Mouse (Mus musculus) brain, embryonic 14.5 days (tissue): ENCODE measurements around the gene Itga5. TPM values are rescaled to one million over a fixed set of nuclear protein-coding genes. Genes with fewer than 3 reads are reported as not detected.
A peak's percentile ranks its signal among the peaks of the same experiment; 100 is the strongest.

Experiments used
- DNase-seq: peaks from one replicate; pipeline ENCODE4 v3.0.0-alpha.2; 2011; ENCODE audit warnings: low read depth
- CTCF ChIP-seq: fragments of 200-500 bp; IDR thresholded peaks from 2 replicates; pipeline ENCODE4 v1.5.1; 2012; ENCODE audit warnings: inconsistent platforms, mild to moderate bottlenecking, moderate library complexity, borderline replicate concordance; ENCODE audit not compliant: insufficient read depth, insufficient read length; ENCODE audit errors: extremely low read depth
- POLR2A ChIP-seq: fragments of 200-500 bp; IDR thresholded peaks from 2 replicates; pipeline ENCODE4 v1.6.1; 2012; ENCODE audit warnings: mild to moderate bottlenecking, inconsistent platforms, borderline replicate concordance; ENCODE audit not compliant: poor library complexity, insufficient read depth, insufficient read length, severe bottlenecking; ENCODE audit errors: extremely low read depth
- polyA plus RNA-seq: library from polyadenylated mRNA; depleted of rRNA; stranded (reverse); fragments of >200 nt; gene quantifications from 2 replicates; pipeline ENCODE4 v1.2.3, GENCODE M21; 2012

Gene Itga5
- polyA plus RNA-seq, 1 experiment, result 11.1 TPM

DNA sequence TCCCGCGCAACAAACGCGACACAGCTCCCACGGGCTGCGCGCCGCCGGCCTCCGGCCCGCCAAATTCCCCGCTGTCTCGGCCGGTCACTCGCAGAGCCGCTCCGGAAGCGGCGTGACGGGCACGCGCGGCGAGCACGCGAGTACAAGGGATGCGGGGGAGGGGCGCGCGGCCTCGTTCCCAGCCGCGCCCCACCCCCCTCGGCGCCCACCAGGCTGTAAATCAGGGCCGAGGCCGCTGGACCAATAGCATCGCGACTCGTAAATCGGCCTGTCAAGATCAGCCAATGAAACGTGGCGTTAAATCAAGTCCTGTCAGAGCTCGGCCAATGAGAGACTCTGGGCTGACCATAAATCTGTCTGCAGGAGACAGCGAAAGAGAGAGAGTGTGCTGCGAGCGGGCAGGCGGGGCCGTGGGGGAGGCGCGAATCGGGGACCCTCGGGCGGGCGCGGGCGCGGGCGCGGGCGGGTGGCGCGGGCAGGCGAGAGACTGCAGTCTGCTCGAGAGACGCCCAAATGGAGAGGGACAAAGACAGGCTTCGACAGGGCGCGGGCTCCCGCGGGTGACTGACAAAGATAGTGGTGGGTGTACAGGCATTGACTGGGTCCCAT is 61.4 kb downstream of the Itga5 start:
- peak; percentile 100 for DNase-seq
- TF ChIP-seq CTCF (no peak), POLR2A (peak; percentile 98)

- peak; percentile 61 for DNase-seq
- no peak for TF ChIP-seq CTCF
- no peak for TF ChIP-seq POLR2A
These were observed 62.0 kb downstream of the Itga5 start for GRCm38 (mm10) chr15:103304616-103304969.

DNA sequence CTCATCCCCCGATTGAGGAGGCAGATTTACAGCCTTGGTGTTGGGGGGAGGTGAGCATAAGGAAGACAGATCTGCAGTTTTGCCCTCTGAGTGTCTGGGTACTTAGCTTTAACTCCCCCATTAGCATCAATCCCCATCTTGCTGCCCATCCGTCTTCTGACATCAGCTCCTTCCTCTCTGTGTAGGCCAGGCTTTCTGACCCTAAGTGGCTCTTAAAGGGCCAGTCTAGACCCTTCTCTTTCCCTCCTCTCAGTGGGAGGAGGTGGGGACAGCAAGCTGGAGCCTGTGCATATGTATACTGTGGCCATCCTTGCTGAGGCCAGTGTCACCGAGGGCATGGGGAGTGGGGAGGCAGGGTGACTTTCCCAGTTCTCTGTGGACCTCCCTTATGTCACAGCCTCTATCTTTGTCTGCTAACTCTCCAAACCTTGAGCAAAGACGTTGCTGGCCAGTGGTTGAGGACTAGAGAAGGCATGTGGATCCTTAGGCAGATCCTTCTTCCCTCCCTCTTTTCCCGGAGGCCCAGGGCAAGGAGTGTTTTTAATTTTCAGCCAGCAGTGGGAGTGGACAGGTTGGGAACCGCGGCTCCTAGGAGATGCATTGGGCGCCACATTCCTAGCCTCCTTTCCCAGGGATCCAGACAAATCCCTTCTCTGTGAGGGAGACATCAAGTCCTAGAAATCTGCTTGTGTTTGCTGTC is 62.5 kb downstream of the Itga5 start:
- TF ChIP-seq CTCF (no peak), POLR2A (no peak)

GRCm38 (mm10) chr15:103302341-103303021 is 64.1 kb downstream of the Itga5 start:
- DNase-seq, result peak; percentile 22
- TF ChIP-seq POLR2A (no peak), CTCF (no peak)

More for the DNA sequence above, 62.5 kb downstream of the Itga5 start:
- DNase-seq, result no peak

DNA sequence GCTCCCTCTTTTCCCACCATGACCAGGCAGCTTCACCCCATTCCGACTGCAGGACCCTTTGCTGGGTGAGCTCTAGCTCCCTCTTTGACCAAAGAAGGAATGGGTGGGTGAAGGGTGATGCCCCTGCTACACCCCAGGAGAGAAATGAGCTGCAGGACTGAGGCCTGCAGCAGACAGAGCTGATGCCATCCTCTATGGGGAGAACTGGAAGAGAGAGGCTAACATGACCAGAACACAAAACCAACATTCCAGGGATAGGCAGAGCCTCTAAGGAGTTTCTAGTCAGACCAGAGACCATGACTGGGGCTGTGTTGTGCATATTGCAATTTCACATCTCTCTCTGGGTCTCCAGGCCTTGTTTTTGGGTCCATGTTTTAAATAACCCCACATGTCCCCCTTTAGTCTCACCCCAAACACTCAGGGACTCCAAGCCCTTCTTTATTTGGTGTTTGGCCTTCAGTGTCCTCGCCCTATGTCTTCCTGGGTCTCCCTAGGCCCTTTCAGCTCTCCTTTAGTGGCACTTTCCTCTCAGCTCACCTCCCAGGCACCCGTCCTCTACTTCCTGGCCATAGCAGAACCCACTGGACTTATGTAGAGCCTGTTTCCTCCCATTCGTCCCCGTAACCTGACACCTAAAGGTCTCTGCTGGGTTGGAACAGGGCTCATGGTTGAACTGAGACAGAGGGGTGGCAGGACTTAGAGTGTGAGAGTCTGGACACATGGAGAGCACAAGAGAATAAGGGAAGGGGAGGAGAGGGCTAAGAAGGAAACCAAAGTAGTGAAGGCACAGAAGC is 64.8 kb downstream of the Itga5 start:
- peak; percentile 25 for DNase-seq
- TF ChIP-seq CTCF (no peak), POLR2A (no peak)

DNA sequence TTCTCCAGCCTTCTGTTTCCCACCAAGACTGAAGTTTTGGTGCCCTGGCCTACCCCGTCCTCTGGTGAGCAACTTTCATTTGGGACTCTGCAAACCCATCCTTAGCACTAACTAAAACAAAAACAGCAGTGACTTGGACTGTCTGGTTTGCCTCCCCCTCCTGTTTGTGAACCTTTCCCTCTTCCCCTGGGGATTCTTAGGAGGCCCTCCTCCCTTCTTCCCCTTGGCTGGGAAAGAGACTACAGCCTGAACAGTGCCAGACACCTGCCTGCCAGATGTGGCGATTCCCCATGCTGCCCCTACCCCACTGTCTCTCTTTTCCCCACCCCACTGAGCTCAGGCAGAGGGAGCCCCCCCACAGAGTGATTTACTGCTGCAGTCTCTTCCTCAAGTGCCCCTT is 65.5 kb downstream of the Itga5 start:
- peak; percentile 60 for DNase-seq
- TF ChIP-seq POLR2A, result no peak
- no peak for TF ChIP-seq CTCF

- TF ChIP-seq POLR2A (no peak), CTCF (no peak)
- no peak for DNase-seq
These were observed 66.0 kb downstream of the Itga5 start for GRCm38 (mm10) chr15:103300560-103300959.

GRCm38 (mm10) chr15:103300067-103300471 is 66.5 kb downstream of the Itga5 start:
- DNase-seq, result peak; percentile 98
- TF ChIP-seq POLR2A (peak; percentile 10; the same call in 1 of the 2 replicates), CTCF (no peak)

DNA sequence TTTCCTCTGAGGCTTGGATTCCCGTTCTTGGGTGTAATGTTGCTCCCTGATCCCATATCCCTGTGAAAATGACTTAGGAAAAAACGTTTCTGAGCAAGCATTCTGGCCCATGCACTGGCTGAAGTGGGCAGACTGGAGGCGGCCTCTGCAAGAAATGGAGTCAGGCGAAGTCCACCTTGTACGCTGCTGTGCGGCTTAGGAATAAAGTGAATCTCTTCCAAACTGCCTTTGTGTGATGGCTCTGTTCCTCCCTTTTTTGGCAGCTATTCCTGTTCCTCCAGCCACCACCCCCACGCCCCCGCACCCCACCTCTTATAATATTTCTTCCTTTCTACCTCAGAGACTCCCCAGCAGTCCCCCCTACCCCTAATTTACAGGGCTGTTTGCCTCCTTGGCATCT is 66.9 kb downstream of the Itga5 start:
- TF ChIP-seq CTCF (no peak), POLR2A (no peak)

DNA sequence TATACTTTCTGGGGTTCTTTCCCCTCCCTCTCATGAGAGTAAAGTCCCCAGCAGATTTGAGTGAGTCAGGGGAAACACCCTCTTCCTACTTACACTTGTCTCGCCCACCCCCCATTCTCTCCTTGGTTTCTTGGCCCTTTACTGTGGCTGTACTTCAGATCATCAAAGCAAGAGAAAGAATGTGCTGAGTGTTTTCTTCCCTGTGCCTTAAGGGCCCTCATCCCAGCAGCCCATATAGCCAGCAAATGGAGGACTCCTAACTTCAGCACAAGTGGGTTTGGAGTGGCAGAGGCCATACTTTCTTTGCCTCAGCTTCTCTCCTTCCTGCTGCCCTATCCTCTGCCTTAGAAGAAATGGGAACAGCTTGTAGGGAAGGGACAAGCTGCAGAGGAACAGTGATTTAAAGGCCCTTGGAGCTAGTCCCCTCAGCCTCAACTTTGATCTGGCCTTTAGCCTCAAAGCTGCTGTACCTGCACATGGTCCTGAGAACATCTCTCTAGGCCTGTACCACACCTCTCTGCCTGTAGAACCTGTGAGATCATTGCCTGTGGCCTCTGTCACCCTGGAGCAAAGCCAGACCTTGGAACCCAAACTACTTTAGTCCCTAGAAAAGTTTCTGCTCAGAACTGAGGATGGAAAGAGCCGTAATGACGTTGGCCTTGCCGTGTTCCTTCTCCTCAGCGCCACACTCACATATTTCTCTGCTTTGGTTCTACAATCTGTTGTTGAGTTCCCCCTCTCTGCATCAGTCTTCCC is 67.5 kb downstream of the Itga5 start:
- no peak for TF ChIP-seq POLR2A
- TF ChIP-seq CTCF, result no peak
- peak; percentile 31 for DNase-seq

More for the DNA sequence above, 66.9 kb downstream of the Itga5 start:
- DNase-seq, result no peak
